Mouse (Mus musculus): ENCODE results near the gene Htr7. TPM values are rescaled to one million over a fixed set of nuclear protein-coding genes. Genes with fewer than 3 reads are reported as not detected.

The Htr7 gene
- not detected in 2 replicates for polyA plus RNA-seq (2015; fragmentation: Nextera tagmentation; extraction: Ambion mirVana)

DNA sequence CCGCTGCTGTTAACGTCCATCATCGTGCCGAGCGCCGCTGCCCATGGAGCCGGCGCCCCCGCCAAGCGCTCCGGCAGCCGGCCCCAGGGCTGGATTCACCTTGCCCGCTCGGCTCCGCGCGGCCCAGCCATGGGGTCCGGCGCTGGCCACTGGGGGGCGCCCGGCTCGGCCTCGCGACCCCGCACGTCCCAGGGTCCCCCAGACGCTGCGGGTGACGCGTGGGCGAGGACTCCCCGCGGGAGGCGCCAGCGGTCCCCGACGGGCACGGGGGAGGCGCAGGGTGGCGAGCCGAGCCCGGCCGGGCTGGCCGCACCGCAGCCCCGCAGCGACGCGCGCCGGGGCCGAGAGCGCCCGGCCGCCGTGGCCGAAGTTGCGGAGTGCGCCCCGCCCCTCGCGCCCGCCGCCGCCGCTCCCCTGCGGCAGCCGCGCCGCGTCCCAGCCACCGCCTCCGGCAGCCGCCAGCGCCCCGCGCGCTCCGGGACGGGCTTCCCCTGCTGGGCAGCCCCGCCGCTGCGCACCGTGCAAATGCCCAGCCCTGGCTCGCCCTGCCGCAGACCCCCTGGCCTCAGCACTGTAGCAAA is at the start of gene Htr7:
Gene Htr7 (minus strand): TSS at position 277 of the 581 bp plus-strand sequence.
- H3K27ac ChIP-seq (replicated peaks) = no peak within 1 kb of the TSS
- H3K36me3 ChIP-seq (replicated peaks) = no peaks in the 10 kb centered on the region
- H3K9ac ChIP-seq = no peak within 1 kb of the TSS
- ATAC-seq (ENCODE audit: insufficient read depth) = no peak
- 1% methylated on average over 81 of the region's 86 CpGs for WGBS (ENCODE audit: insufficient replicate concordance)
- peak within 1 kb of the TSS; percentile 47 for H3K4me3 ChIP-seq (replicated peaks)
- no peaks in the 10 kb centered on the region for H3K9me3 ChIP-seq (replicated peaks)
- H3K27me3 ChIP-seq = peaks cover 53% of the 10 kb centered on the region
- no peaks in the 10 kb centered on the region for H3K4me1 ChIP-seq (replicated peaks)
- H3K4me2 ChIP-seq = peak within 1 kb of the TSS; percentile 68

DNA sequence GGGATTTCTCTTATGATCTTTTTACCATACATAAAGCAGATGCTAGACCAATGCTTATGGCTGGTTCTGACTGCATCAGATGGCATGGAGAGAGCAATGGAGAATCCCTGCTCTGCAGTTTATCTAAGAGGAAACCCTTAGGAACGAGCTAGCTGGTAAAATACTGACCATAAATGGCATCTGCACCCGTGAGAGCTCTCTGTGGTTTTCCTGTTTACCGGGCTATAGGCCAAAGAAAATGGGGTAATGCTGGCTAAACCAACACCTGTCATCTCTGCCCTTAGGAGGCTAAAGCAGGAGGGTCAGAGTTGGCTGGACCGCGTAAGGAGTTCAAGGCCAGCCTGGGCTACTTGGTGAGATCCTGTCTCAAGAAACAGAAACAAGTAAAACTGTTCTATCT is 46.6 kb upstream of the Htr7 start:
- ATAC-seq (ENCODE audit: insufficient read depth) = no peak
- no peak overlapping the region for H3K4me2 ChIP-seq
- no peaks in the 10 kb centered on the region for H3K4me1 ChIP-seq (replicated peaks)
- no peaks in the 10 kb centered on the region for H3K27me3 ChIP-seq
- no peak overlapping the region for H3K4me3 ChIP-seq (replicated peaks)
- no peak overlapping the region for H3K9ac ChIP-seq
- H3K27ac ChIP-seq (replicated peaks) = no peak overlapping the region
- H3K9me3 ChIP-seq (replicated peaks) = no peaks in the 10 kb centered on the region
- 42% methylated on average over 5 of the region's 5 CpGs for WGBS (ENCODE audit: insufficient replicate concordance)
- peaks cover 41% of the 10 kb centered on the region for H3K36me3 ChIP-seq (replicated peaks)

DNA sequence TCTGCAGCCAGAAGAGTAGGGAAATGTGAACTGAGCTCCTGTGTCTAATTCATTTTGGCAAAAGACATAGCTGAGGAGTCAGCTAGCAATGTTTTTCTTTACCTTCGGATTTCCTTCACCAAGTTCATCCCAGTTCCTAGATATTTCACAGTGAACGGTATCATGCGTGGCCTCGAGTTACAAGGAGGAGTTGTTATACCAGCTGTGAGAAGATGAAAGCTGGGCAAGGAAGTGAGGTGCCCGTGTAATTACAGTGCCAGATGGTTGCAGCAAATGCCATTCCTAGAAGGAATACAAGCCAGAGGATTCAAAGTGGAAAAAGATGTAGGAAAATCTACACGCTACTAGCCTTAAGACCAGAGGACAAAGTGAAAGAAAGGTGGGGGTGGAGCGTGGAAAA is 41.6 kb upstream of the Htr7 start:
- no peak overlapping the region for H3K4me2 ChIP-seq
- H3K27ac ChIP-seq (replicated peaks) = no peak overlapping the region
- ATAC-seq (ENCODE audit: insufficient read depth) = no peak
- no peak overlapping the region for H3K4me3 ChIP-seq (replicated peaks)
- no peaks in the 10 kb centered on the region for H3K4me1 ChIP-seq (replicated peaks)
- no peak overlapping the region for H3K9ac ChIP-seq
- H3K9me3 ChIP-seq (replicated peaks) = no peaks in the 10 kb centered on the region
- H3K27me3 ChIP-seq = no peaks in the 10 kb centered on the region
- H3K36me3 ChIP-seq (replicated peaks) = peaks cover 62% of the 10 kb centered on the region
- WGBS (ENCODE audit: insufficient replicate concordance) = 84% methylated on average over 7 of the region's 7 CpGs

DNA sequence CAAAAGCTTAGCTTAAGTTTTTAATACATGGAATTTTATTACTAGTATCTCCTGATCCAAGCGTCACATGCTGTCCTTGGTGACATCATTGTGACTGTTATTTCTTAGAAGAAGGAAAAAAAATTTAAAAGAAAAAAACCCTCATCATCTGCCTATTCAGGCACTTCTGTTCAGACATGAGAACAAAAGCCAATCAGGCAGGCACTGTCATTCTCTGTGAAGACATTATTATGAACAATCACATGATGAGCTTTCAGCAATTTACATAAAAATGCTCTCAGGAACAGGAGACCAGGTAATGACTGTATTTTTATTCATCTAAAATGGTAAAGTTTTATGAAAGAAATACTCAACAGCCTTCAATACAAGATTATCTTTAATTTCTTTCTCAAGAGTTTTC is 41.0 kb upstream of the Htr7 start:
- Histone ChIP-seq H3K27ac (replicated peaks) (no peak overlapping the region), H3K4me2 (no peak overlapping the region), H3K4me1 (replicated peaks) (no peaks in the 10 kb centered on the region), H3K36me3 (replicated peaks) (peaks cover 66% of the 10 kb centered on the region), H3K9me3 (replicated peaks) (no peaks in the 10 kb centered on the region), H3K4me3 (replicated peaks) (no peak overlapping the region), H3K9ac (no peak overlapping the region), H3K27me3 (no peaks in the 10 kb centered on the region)
- ATAC-seq (ENCODE audit: insufficient read depth) = no peak
- 80% methylated on average over 1 of the region's 1 CpGs for WGBS (ENCODE audit: insufficient replicate concordance)

DNA sequence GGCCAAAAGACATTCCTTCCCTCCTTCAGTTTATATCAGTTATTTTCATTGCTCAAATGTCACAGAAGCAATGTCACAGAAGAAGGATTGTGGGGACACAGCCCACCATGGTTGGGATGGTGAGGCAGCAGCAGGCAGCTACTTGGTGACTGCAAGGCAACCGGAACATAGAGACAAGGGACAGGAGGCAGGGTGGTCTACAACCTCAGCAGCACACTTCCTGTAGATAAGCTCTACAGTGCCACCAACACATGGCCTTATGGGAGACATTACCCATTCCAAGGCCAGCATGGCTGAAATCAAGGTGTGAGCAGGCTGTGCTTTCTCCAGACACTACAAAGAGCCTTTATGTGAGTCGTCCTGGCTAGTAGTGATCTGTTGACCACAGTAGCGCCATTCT is 39.9 kb upstream of the Htr7 start:
- Histone ChIP-seq H3K9ac (no peak overlapping the region), H3K27ac (replicated peaks) (no peak overlapping the region), H3K4me2 (no peak overlapping the region), H3K9me3 (replicated peaks) (no peaks in the 10 kb centered on the region), H3K36me3 (replicated peaks) (peaks cover 63% of the 10 kb centered on the region), H3K4me3 (replicated peaks) (no peak overlapping the region), H3K27me3 (no peaks in the 10 kb centered on the region), H3K4me1 (replicated peaks) (no peaks in the 10 kb centered on the region)
- ATAC-seq (ENCODE audit: insufficient read depth) = no peak
- 66% methylated on average over 3 of the region's 3 CpGs for WGBS (ENCODE audit: insufficient replicate concordance)

DNA sequence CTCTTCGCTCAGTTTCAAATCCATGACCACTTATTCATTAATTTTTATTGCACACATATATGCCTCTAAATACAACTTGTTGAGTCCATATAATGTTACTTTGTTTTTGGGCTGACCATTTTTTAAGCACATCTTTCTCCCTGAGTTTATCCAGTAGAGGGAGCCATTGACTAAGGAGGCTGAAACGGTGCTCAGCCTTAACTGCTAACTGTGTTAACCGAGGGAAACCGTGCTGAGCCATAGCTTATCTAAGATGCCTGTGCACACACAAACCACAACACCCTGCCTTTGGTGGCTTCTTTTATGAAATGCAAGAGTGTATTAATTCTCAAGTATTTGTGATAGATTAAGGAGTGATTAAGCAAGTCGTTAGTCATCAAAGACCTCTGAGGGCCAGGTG is 33.5 kb upstream of the Htr7 start:
- peaks cover 53% of the 10 kb centered on the region for H3K36me3 ChIP-seq (replicated peaks)
- H3K4me1 ChIP-seq (replicated peaks) = no peaks in the 10 kb centered on the region
- H3K4me3 ChIP-seq (replicated peaks) = no peak overlapping the region
- no peaks in the 10 kb centered on the region for H3K27me3 ChIP-seq
- H3K9me3 ChIP-seq (replicated peaks) = no peaks in the 10 kb centered on the region
- WGBS (ENCODE audit: insufficient replicate concordance) = 18% methylated on average over 5 of the region's 5 CpGs
- no peak overlapping the region for H3K4me2 ChIP-seq
- no peak overlapping the region for H3K9ac ChIP-seq
- H3K27ac ChIP-seq (replicated peaks) = no peak overlapping the region
- ATAC-seq (ENCODE audit: insufficient read depth) = no peak

DNA sequence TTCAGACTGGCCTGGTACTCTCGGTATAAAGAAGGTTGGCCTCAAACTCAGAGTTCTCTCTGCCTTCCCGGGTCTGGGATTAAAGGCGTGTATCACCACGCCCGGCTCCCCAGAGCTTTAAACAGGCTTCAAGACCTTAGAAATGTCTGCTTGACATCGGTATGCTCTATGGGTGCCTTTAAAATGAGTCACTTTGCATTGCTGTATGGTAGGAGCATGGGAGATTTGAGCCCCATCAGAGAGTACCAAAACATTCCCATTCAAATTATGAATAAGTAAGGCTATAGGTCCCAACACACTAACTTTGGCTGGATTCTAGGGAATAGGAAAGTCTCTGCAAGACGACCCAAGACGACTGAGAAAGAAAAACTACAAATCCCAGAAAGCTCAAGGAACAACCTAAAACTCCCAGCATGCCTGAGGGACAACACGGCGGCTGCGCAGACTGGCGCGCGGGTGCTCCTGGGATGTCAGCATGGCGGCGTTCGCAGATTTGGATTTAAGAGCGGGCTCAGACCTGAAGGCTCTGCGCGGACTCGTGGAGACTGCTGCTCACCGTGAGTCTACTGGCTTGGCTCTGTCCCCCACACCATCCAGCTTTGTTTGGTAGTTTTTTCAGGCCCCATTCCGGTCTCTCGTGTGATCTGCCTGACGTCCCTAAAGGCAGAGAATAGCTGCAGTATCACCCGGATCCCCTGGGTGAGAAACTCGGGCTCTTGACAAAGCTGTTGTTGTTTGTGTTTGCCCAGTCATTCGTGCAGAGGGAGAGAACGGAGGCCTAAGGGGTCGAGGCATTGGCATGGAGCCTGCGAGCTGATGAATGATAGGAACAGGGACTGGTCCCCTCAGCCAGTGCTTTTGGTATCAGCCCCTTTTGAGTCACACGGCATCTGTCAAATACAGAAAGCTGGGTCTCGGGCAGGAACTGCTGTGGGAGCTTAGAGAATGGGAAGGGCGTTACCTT is 26.2 kb upstream of the Htr7 start, which contains the start of gene Rpp30:
Gene Rpp30 (plus strand): TSS at position 455 of the 964 bp plus-strand sequence.
- ATAC-seq (ENCODE audit: insufficient read depth) = peak; percentile 89
- 3% methylated on average over 34 of the region's 34 CpGs for WGBS (ENCODE audit: insufficient replicate concordance)

DNA sequence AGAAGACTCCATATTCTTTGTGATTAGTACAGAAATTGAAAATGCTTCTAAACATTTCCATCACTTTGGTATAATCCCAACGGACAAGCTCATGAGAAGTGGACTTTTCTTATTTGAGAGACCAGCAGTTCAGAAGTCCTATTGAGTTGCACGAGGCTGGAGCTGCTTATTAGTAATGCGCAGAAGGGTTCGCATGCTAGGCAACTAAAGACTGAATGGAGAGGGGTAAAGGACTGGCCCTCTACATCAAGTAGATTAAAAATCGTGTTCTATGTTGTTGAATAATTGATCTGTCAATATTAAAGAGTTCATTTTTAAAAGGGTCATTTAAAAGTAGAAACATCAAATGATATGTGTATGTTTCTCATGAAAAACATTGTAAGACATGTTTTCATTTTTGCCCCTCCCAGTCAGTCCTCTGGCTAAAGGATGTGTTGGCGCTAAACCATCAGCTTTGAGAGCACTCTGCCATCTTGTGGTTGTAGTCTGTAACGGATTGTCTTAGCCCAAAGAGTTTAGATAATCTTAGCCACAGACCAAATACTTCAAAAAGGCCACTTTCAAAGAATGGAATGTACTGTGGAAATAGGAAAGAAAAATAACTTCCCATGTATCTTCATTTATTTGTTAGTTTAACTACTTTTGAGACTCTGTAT is 25.4 kb upstream of the Htr7 start:
- WGBS (ENCODE audit: insufficient replicate concordance) = 39% methylated on average over 7 of the region's 7 CpGs
- Histone ChIP-seq H3K27ac (replicated peaks) (peak overlapping the region; percentile 24; the same call in 1 of the 2 replicates), H3K4me3 (replicated peaks) (peak overlapping the region; percentile 75), H3K9ac (no peak overlapping the region), H3K4me1 (replicated peaks) (peaks cover 14% of the 10 kb centered on the region), H3K4me2 (peak overlapping the region; percentile 76), H3K36me3 (replicated peaks) (no peaks in the 10 kb centered on the region; the same call in 1 of the 2 replicates), H3K27me3 (peaks cover 5% of the 10 kb centered on the region; the same call in 1 of the 2 replicates), H3K9me3 (replicated peaks) (no peaks in the 10 kb centered on the region)
- ATAC-seq (ENCODE audit: insufficient read depth) = peak; percentile 62; the same call in 1 of the 2 replicates

More for the DNA sequence above, 26.2 kb upstream of the Htr7 start, which contains the start of gene Rpp30:
- H3K9ac ChIP-seq = peak within 1 kb of the TSS; percentile 61
- H3K4me1 ChIP-seq (replicated peaks) = peaks cover 14% of the 10 kb centered on the region
- H3K4me3 ChIP-seq (replicated peaks) = peak within 1 kb of the TSS; percentile 75
- H3K4me2 ChIP-seq = peak within 1 kb of the TSS; percentile 76
- peaks cover 5% of the 10 kb centered on the region; the same call in 1 of the 2 replicates for H3K27me3 ChIP-seq
- H3K36me3 ChIP-seq (replicated peaks) = peaks cover 5% of the 10 kb centered on the region
- peak within 1 kb of the TSS; percentile 24; the same call in 1 of the 2 replicates for H3K27ac ChIP-seq (replicated peaks)
- H3K9me3 ChIP-seq (replicated peaks) = no peaks in the 10 kb centered on the region

DNA sequence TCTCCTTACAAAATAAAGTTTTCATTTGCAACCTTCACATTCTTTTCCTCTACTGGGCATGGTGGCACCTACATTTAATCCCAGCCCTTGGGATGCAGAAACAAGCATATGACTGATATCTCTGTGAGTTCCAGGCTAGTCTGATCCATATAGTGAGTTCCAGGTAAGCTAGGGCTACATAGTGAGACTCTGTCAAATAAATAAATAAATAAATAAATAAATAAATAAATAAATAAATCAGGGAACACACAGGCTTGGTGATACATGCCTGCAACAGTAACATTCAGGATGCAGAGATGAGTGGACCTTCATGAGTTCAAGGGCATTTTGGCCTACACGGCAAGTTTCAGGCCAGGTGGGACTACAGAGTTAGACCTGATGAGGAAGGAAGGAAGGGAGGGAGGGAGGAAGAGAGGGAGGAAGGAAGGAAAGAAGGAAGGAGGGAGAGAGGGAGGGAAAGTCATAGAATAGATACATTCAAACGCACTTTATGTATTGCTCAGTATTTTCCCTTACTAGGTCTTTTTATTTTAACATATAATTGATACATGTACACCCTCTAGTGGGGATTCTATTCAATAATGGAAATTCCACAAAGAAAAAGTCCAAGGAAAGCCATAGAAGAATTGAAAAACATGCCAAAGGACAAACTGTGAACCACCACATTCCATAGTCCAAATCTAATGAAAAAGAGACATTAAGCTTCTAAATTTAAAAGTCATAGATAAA is 5.7 kb upstream of the Htr7 start:
- ATAC-seq (ENCODE audit: insufficient read depth) = no peak
- WGBS (ENCODE audit: insufficient replicate concordance) = 52% methylated on average over 2 of the region's 2 CpGs
- H3K27me3 ChIP-seq = peaks cover 24% of the 10 kb centered on the region
- no peaks in the 10 kb centered on the region for H3K36me3 ChIP-seq (replicated peaks)
- H3K27ac ChIP-seq (replicated peaks) = no peak overlapping the region
- H3K4me3 ChIP-seq (replicated peaks) = no peak overlapping the region
- no peak overlapping the region for H3K9ac ChIP-seq
- H3K4me2 ChIP-seq = no peak overlapping the region
- H3K4me1 ChIP-seq (replicated peaks) = no peaks in the 10 kb centered on the region
- no peaks in the 10 kb centered on the region for H3K9me3 ChIP-seq (replicated peaks)

DNA sequence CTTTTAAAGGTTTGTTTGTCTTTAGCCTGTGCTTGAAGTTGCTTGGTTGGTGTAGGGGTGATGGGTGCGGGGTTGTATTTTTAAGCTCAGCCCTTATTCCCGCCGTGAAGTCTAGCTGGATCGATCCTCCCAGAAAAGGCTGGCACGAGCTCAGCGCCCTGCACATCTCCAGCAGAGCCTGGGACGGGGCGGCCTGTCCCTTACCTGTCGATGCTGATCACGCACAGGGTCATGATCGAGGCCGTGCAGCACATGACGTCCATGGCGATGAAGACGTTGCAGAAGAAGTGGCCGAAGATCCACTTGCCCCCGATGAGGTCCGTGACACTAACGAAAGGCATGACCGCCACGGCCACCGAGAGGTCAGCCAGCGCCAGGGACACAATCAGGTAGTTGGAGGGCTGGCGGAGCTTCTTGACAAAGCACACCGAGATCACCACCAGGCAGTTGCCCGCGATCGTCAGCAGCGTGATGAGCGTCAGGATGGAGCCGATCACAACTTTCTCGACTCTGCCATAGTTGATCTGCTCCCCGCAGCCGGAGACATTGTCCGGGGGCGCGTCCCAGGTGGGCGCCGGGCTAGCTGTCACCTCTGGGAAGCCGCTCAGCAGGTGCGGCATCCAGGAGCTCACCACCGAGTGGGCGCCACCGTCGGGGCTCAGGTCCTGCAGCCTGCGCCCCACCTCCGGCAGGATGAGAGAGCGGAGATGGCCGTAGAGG is 645 bp downstream of the Htr7 start:
- Histone ChIP-seq H3K9ac (no peak overlapping the region), H3K36me3 (replicated peaks) (no peaks in the 10 kb centered on the region), H3K4me2 (peak overlapping the region; percentile 68), H3K4me3 (replicated peaks) (peak overlapping the region; percentile 47), H3K4me1 (replicated peaks) (no peaks in the 10 kb centered on the region), H3K27me3 (peaks cover 53% of the 10 kb centered on the region), H3K27ac (replicated peaks) (no peak overlapping the region), H3K9me3 (replicated peaks) (no peaks in the 10 kb centered on the region)
- no peak for ATAC-seq (ENCODE audit: insufficient read depth)
- 8% methylated on average over 49 of the region's 49 CpGs for WGBS (ENCODE audit: insufficient replicate concordance)

Measured in liver, embryonic 15.5 days (tissue).